Comparison of ENCODE assay signal across 8 mouse cellular contexts in the genomic region with DNA sequence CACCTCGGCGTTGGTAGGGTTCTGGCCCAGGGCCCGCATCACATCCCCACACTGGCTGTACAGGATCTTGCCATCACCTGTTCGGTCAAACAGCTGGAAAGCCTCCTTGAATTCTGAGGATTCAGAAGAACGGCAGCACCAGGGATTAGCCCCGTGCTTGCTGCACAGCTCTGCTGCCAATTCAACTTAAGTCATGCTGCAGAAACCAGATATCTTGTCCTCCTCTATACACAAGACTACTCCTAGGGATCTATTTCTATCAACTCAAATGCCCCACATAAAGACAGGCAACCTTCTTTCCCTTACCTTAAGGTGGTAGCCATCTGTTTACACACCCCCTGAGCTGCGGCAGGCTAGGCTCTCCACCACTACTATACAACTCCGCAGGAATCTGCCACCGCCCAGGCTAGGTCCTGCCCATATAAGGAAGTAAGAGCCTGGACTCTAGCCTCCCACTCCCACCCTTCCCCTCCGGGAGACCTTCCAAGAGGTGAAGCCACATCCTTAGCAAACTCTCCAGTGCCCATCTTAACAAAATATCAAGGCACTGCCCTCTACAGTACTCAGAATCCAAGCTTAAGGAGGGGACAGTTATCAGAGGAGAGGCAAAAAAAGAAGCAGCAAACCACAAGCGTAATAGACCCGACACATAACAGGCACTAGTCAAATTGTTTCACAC. TPM values are rescaled to one million over a fixed set of nuclear protein-coding genes. Genes with fewer than 3 reads are reported as not detected.
DNase-seq lines count a peak whose midpoint lies in the region; ATAC-seq and TF ChIP-seq lines count a peak whose summit lies in the region.

No protein-coding gene starts in this region.

- peak overlapping the region; percentile 61 for H3K4me3 ChIP-seq in forebrain, postnatal 0 days (ENCODE audit: low read depth, low read length)
- peak overlapping the region; percentile 69 for H3K4me3 ChIP-seq in hindbrain, embryonic 14.5 days (replicated peaks; ENCODE audit: low read length)
- peak overlapping the region; percentile 86 for H3K4me3 ChIP-seq in limb, embryonic 11.5 days (ENCODE audit: low read depth, low read length)
- peak overlapping the region; percentile 68 for H3K4me3 ChIP-seq in midbrain, embryonic 11.5 days (ENCODE audit: low read depth, low read length)

- peak; percentile 11; the same call in 1 of the 2 replicates for ATAC-seq in forebrain, postnatal 0 days
- peak; percentile 19; the same call in 1 of the 2 replicates for ATAC-seq in hindbrain, embryonic 14.5 days (ENCODE audit: low FRiP score)
- ATAC-seq in limb, embryonic 11.5 days (ENCODE audit: insufficient number of reproducible peaks, low FRiP score, low TSS enrichment, low read depth): no peak
- peak; percentile 28; the same call in 1 of the 2 replicates for ATAC-seq in midbrain, embryonic 11.5 days (ENCODE audit: low FRiP score)

- peaks cover 15% of the 10 kb centered on the region for H3K4me1 ChIP-seq in forebrain, postnatal 0 days (ENCODE audit: insufficient read depth)
- peaks cover 33% of the 10 kb centered on the region for H3K4me1 ChIP-seq in hindbrain, embryonic 14.5 days (replicated peaks; ENCODE audit: control insufficient read depth, insufficient read depth, low read length)
- peaks cover 11% of the 10 kb centered on the region for H3K4me1 ChIP-seq in limb, embryonic 11.5 days (ENCODE audit: control insufficient read depth, insufficient read depth, low read length)
- H3K4me1 ChIP-seq in midbrain, embryonic 11.5 days (ENCODE audit: control insufficient read depth, insufficient read depth, low read length): peaks cover 18% of the 10 kb centered on the region

- no peaks in the 10 kb centered on the region for H3K27me3 ChIP-seq in forebrain, postnatal 0 days (ENCODE audit: insufficient read depth, low read length)
- no peaks in the 10 kb centered on the region for H3K27me3 ChIP-seq in hindbrain, embryonic 14.5 days (ENCODE audit: control insufficient read depth, insufficient read depth, low read length)
- no peaks in the 10 kb centered on the region for H3K27me3 ChIP-seq in limb, embryonic 11.5 days (ENCODE audit: control insufficient read depth, insufficient read depth, low read length)
- H3K27me3 ChIP-seq in midbrain, embryonic 11.5 days (ENCODE audit: control insufficient read depth, insufficient read depth, low read length): no peaks in the 10 kb centered on the region
- no peaks in the 10 kb centered on the region for H3K27me3 ChIP-seq in splenic B cell, adult 2 months (ENCODE audit: control insufficient read depth, insufficient read depth, low read length, poor library complexity, severe bottlenecking)

- peak overlapping the region; percentile 87 for H3K4me2 ChIP-seq in forebrain, postnatal 0 days (ENCODE audit: low read depth)
- H3K4me2 ChIP-seq in hindbrain, embryonic 14.5 days (replicated peaks): peak overlapping the region; percentile 95
- H3K4me2 ChIP-seq in limb, embryonic 11.5 days (ENCODE audit: low read depth, severe bottlenecking): peak overlapping the region; percentile 59
- H3K4me2 ChIP-seq in midbrain, embryonic 11.5 days: peak overlapping the region; percentile 80

- H3K9ac ChIP-seq in forebrain, postnatal 0 days: peak overlapping the region; percentile 68
- H3K9ac ChIP-seq in hindbrain, embryonic 14.5 days: peak overlapping the region; percentile 92
- H3K9ac ChIP-seq in limb, embryonic 11.5 days (ENCODE audit: low read length): peak overlapping the region; percentile 79
- peak overlapping the region; percentile 90 for H3K9ac ChIP-seq in midbrain, embryonic 11.5 days (ENCODE audit: low read length)

- peak; percentile 40 for DNase-seq in spleen, adult 12 weeks (ENCODE audit: low spot score)
- no peak for DNase-seq in spleen, postnatal 14 days (ENCODE audit: low spot score in 2 of 2)
- DNase-seq in cerebellum, adult 8-10 months: peak; percentile 55
- peak; percentile 58 for DNase-seq in forebrain, postnatal 0 days
- peak; percentile 42 for DNase-seq in hindbrain, embryonic 14.5 days (ENCODE audit: low spot score)
- DNase-seq in limb, embryonic 11.5 days (ENCODE audit: low spot score): peak; percentile 64
- DNase-seq in midbrain, embryonic 11.5 days (ENCODE audit: low spot score, missing footprints): peak; percentile 94
- DNase-seq in splenic B cell, adult 2 months (ENCODE audit: low read depth, low spot score): peak; percentile 45

- H3K36me3 ChIP-seq in forebrain, postnatal 0 days (ENCODE audit: insufficient read depth): peaks cover 39% of the 10 kb centered on the region
- peaks cover 46% of the 10 kb centered on the region for H3K36me3 ChIP-seq in hindbrain, embryonic 14.5 days (replicated peaks; ENCODE audit: control insufficient read depth, insufficient read depth)
- peaks cover 23% of the 10 kb centered on the region for H3K36me3 ChIP-seq in limb, embryonic 11.5 days (ENCODE audit: control insufficient read depth, insufficient read depth, low read length)
- peaks cover 22% of the 10 kb centered on the region for H3K36me3 ChIP-seq in midbrain, embryonic 11.5 days (ENCODE audit: control insufficient read depth, insufficient read depth, low read length)
- H3K36me3 ChIP-seq in splenic B cell, adult 2 months (ENCODE audit: control insufficient read depth, insufficient read depth, low read length, poor library complexity, severe bottlenecking): peaks cover 4% of the 10 kb centered on the region

- no peak for TF ChIP-seq CTCF in forebrain, postnatal 0 days (IDR thresholded peaks at IDR 0.05; ENCODE audit: low read depth)

- WGBS in forebrain, postnatal 0 days: 28% methylated on average over 12 of the region's 12 CpGs
- 29% methylated on average over 12 of the region's 12 CpGs for WGBS in hindbrain, embryonic 14.5 days
- 32% methylated on average over 12 of the region's 12 CpGs for WGBS in limb, embryonic 11.5 days
- 31% methylated on average over 12 of the region's 12 CpGs for WGBS in midbrain, embryonic 11.5 days

- peak overlapping the region; percentile 90 for H3K27ac ChIP-seq in forebrain, postnatal 0 days (ENCODE audit: low read depth, low read length)
- H3K27ac ChIP-seq in hindbrain, embryonic 14.5 days: peak overlapping the region; percentile 98
- H3K27ac ChIP-seq in limb, embryonic 11.5 days (replicated peaks; ENCODE audit: low read depth, low read length): peak overlapping the region; percentile 73
- peak overlapping the region; percentile 76; the same call in 1 of the 2 replicates for H3K27ac ChIP-seq in midbrain, embryonic 11.5 days (ENCODE audit: low read depth, low read length)

- no peaks in the 10 kb centered on the region for H3K9me3 ChIP-seq in forebrain, postnatal 0 days (ENCODE audit: low read length)
- no peaks in the 10 kb centered on the region for H3K9me3 ChIP-seq in hindbrain, embryonic 14.5 days (ENCODE audit: control insufficient read depth, low read length)
- no peaks in the 10 kb centered on the region for H3K9me3 ChIP-seq in limb, embryonic 11.5 days (ENCODE audit: control insufficient read depth, low read length)
- H3K9me3 ChIP-seq in midbrain, embryonic 11.5 days (ENCODE audit: control insufficient read depth, low read length): no peaks in the 10 kb centered on the region

RNA-seq across cellular contexts. Expression of gene Myl6, which starts 1.2 kb away (rescaled TPM):
- total RNA-seq in forebrain, postnatal 0 days (2014; rRNA removed): 694 and 855 TPM in 2 replicates
- polyA plus RNA-seq in forebrain, postnatal 0 days (2015; fragmentation: Nextera tagmentation; extraction: Ambion mirVana): 844 and 972 TPM in 2 replicates
- polyA plus RNA-seq in hindbrain, embryonic 14.5 days (2014; fragmentation: Nextera tagmentation; extraction: Ambion mirVana): 825 and 884 TPM in 2 replicates
- polyA plus RNA-seq in limb, embryonic 11.5 days (2014; fragmentation: Nextera tagmentation; extraction: Ambion mirVana): 656 and 696 TPM in 2 replicates
- polyA plus RNA-seq in midbrain, embryonic 11.5 days (2014; fragmentation: Nextera tagmentation; extraction: Ambion mirVana): 683 and 746 TPM in 2 replicates

RNA-seq across cellular contexts. Expression of gene Myl6b, which starts 5.7 kb away (rescaled TPM):
- 23.7 and 31.4 TPM in 2 replicates for total RNA-seq in forebrain, postnatal 0 days (2014; rRNA removed)
- 4.5 and 4.8 TPM in 2 replicates for polyA plus RNA-seq in forebrain, postnatal 0 days (2015; fragmentation: Nextera tagmentation; extraction: Ambion mirVana)
- 5.8 and 6.1 TPM in 2 replicates for polyA plus RNA-seq in hindbrain, embryonic 14.5 days (2014; fragmentation: Nextera tagmentation; extraction: Ambion mirVana)
- polyA plus RNA-seq in limb, embryonic 11.5 days (2014; fragmentation: Nextera tagmentation; extraction: Ambion mirVana): 3.1 and 4.4 TPM in 2 replicates
- polyA plus RNA-seq in midbrain, embryonic 11.5 days (2014; fragmentation: Nextera tagmentation; extraction: Ambion mirVana): 3.4 and 3.7 TPM in 2 replicates

RNA-seq across cellular contexts. Expression of gene Esyt1, which starts 32.9 kb away (rescaled TPM):
- 9.9 and 14.8 TPM in 2 replicates for total RNA-seq in forebrain, postnatal 0 days (2014; rRNA removed)
- 4.4 and 5.3 TPM in 2 replicates for polyA plus RNA-seq in forebrain, postnatal 0 days (2015; fragmentation: Nextera tagmentation; extraction: Ambion mirVana)
- 13.7 and 14.5 TPM in 2 replicates for polyA plus RNA-seq in hindbrain, embryonic 14.5 days (2014; fragmentation: Nextera tagmentation; extraction: Ambion mirVana)
- 7.6 and 8.9 TPM in 2 replicates for polyA plus RNA-seq in limb, embryonic 11.5 days (2014; fragmentation: Nextera tagmentation; extraction: Ambion mirVana)
- 15.6 and 18.1 TPM in 2 replicates for polyA plus RNA-seq in midbrain, embryonic 11.5 days (2014; fragmentation: Nextera tagmentation; extraction: Ambion mirVana)

RNA-seq across cellular contexts. Expression of gene Smarcc2, which starts 33.7 kb away (rescaled TPM):
- 197 and 223 TPM in 2 replicates for total RNA-seq in forebrain, postnatal 0 days (2014; rRNA removed)
- 117 and 134 TPM in 2 replicates for polyA plus RNA-seq in forebrain, postnatal 0 days (2015; fragmentation: Nextera tagmentation; extraction: Ambion mirVana)
- 184 and 191 TPM in 2 replicates for polyA plus RNA-seq in hindbrain, embryonic 14.5 days (2014; fragmentation: Nextera tagmentation; extraction: Ambion mirVana)
- polyA plus RNA-seq in limb, embryonic 11.5 days (2014; fragmentation: Nextera tagmentation; extraction: Ambion mirVana): 96.5 and 105 TPM in 2 replicates
- 124 and 138 TPM in 2 replicates for polyA plus RNA-seq in midbrain, embryonic 11.5 days (2014; fragmentation: Nextera tagmentation; extraction: Ambion mirVana)

RNA-seq across cellular contexts. Expression of gene Zc3h10, which starts 54.8 kb away (rescaled TPM):
- total RNA-seq in forebrain, postnatal 0 days (2014; rRNA removed): 15.0 and 20.6 TPM in 2 replicates
- 12.7 and 12.8 TPM in 2 replicates for polyA plus RNA-seq in forebrain, postnatal 0 days (2015; fragmentation: Nextera tagmentation; extraction: Ambion mirVana)
- 14.5 and 16.3 TPM in 2 replicates for polyA plus RNA-seq in hindbrain, embryonic 14.5 days (2014; fragmentation: Nextera tagmentation; extraction: Ambion mirVana)
- polyA plus RNA-seq in limb, embryonic 11.5 days (2014; fragmentation: Nextera tagmentation; extraction: Ambion mirVana): 15.3 and 19.4 TPM in 2 replicates
- polyA plus RNA-seq in midbrain, embryonic 11.5 days (2014; fragmentation: Nextera tagmentation; extraction: Ambion mirVana): 16.0 and 19.0 TPM in 2 replicates

Comparison
In these comparisons a context has a peak if more than half of its experiments do, and no peak if none do; other contexts are left out.
1. DNase-seq: peak in spleen, adult 12 weeks (single experiment), cerebellum, adult 8-10 months (single experiment), forebrain, postnatal 0 days (single experiment), hindbrain, embryonic 14.5 days (single experiment), limb, embryonic 11.5 days (single experiment), midbrain, embryonic 11.5 days (single experiment) and splenic B cell, adult 2 months (single experiment); none in spleen, postnatal 14 days (0 of 2).
2. Peak in every context shown above with its lines, with median percentiles within 50 percentile points of each other: H3K27ac ChIP-seq, H3K4me2 ChIP-seq, H3K4me3 ChIP-seq and H3K9ac ChIP-seq.